Mouse (Mus musculus): ENCODE results near the gene Podnl1. TPM values are rescaled to one million over a fixed set of nuclear protein-coding genes. Genes with fewer than 3 reads are reported as not detected.

The Podnl1 gene
- total RNA-seq, 2 experiments from 2014 or later: not detected

GRCm38 (mm10) chr8:84127202-84127901 is 1.6 kb downstream of the Podnl1 start:
- no peak for DNase-seq

DNA sequence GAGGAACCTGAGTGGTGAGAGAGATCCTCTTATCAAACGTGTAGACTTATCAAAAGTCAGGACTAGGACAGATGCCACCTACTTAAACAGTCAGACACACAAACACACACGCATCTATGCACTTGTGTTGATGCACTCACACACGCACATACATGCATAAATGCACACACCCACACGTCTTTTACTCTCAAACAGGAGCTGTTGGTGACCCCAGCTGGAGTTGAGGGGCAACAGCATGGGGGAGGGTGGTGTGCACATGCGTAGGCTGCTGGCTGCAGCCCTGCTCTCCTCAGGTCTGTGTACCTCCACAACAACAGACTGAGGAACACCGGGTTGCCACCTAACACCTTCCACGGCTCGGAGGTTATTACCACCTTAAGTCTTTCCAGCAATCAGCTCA is 2.5 kb downstream of the Podnl1 start:
- DNase-seq: no peak

DNA sequence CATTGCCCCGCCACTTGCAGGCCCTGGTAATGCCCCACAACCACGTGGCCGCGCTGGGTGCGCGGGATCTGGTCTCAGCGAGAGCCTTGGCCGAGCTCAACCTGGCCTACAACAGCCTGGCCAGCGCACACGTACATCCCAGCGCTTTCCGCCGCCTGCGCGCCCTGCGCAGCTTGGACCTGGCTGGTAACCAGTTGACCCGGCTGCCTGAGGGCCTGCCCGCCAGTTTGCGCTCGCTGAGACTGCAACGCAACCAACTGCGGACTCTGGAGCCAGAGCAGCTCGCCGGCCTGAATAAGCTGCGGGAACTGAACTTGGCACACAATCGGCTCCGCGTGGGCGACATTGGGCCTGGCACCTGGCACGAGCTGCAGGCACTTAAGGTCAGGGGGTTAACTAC is 5.0 kb downstream of the Podnl1 start:
- DNase-seq: no peak

DNA sequence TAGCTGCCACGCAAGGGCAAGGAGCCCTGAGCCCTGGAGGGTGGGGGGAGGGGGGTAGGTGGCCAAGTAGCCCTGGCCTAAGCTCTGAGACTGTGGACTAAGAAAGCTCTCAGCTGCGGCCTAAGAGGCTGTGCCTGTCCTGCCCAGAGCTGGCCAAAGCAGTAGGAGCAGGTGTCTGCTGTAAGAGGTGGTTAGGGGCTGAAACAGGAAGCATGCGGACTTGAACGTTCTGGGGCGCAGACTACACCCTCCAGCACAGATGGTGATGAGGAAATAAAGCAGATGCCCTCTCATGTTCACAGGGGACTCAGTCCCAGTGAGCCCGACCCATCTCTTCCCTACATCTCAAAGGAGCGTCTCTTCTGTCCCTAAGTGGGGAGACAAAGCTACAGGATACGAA is 6.4 kb downstream of the Podnl1 start:
- no peak for DNase-seq

DNA sequence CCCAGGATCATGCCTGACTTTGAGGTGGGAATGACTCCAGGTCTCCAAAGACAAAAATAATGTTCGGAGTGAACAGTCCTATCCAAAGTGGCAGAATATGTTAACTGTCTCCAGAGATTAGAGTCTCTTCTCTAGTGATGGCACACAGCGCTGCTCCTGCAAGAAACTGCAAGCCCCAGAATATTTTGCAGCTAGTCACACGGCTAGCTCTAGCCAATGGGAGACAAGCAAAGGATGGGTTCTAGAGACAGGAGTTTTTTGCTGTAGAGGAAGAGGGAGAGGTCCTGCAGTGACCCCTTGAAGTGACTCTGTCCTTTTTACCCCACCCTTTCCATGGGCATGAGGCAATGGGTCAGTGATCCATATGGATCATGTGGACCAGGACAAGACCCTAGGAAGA is 12.1 kb downstream of the Podnl1 start:
- no peak for DNase-seq

GRCm38 (mm10) chr8:84140838-84141237 is 15.0 kb downstream of the Podnl1 start:
- no peak for DNase-seq

GRCm38 (mm10) chr8:84144636-84145245 is 19.0 kb downstream of the Podnl1 start:
- no peak for DNase-seq

- DNase-seq: no peak
Observed at GRCm38 (mm10) chr8:84147324-84147766, 21.6 kb downstream of the Podnl1 start.

DNA sequence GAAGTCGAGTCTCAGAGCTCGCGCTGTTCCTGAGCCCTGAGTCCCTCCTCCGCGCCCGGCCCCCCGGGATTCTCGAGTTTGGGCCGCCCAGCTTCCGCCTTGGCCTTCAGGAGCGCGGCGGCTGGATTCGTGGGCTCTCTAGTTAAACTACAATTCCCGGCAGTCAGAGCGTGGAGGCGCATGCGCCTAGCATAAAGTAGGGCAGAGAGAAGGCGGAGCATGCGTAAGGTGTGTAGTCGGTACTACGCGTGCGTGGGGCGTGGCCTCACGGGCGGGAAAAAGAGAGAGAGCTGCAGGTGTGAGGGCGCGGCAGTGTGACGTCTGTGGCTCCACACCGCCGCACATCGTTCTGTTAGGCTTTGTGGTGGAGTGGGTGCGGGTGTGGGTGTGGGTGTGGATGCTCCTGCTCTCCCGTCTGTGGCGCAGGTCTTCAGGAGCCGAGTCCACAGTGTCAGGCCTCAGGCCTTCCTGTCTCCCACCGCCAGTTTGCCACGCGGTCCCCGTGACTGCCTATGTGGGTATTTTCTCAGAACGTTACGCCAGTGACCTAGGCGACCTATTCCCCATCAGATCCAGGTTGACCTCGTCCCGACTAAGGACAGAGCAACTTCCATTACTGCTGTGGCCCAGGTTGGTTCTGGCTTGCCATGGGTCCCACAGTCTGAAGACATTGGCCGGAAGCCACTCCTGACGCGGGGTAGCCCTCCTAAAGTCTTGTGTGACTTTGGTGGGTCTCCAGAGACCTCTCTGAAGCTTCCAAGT is 22.2 kb downstream of the Podnl1 start, which contains the start of the genes Cc2d1a and 4930432K21Rik:
Gene Cc2d1a, minus strand, starts transcription at position 168 of the 762 bp plus-strand sequence.
Gene 4930432K21Rik, plus strand, starts transcription at position 257 of the 762 bp plus-strand sequence.
- peak; percentile 93 for DNase-seq

DNA sequence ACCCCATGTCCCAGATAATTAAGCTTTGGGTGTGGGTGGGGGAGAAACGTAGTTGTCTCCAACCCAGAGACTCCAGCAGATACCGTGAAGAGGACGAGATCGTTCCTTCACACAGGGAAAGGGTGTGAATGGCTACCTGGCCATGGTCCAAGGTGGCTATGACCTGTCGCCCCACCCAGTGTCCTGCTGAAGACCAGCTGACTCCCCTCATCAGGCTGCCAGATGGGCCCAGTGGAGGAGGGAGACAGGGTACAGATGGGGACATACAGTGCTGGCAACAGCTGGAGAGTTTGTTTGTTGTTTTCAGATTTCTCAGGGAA is 22.7 kb downstream of the Podnl1 start:
- DNase-seq: no peak

GRCm38 (mm10) chr8:84149181-84149580 is 23.4 kb downstream of the Podnl1 start:
- DNase-seq: no peak

DNA sequence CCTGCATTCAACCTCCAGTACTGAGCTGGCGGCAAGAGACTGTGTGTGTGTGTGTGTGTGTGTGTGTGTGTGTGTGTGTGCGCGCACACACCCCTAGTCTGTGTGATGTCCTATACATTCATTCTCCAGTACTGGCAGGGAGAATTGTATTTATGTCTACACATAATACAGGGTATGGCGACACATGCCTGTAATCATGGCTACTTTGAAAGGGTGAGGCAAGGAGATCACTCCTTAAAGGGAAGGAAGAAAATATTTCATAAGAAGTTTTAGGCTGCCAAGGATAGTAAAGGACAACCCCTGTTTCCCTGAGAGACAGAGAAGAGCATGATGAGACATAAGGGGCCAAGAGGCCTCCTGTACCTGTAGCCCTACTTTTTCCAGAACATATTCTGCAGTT is 31.8 kb downstream of the Podnl1 start:
- DNase-seq: no peak

GRCm38 (mm10) chr8:84167696-84168095 is 41.9 kb downstream of the Podnl1 start:
- DNase-seq: no peak

DNA sequence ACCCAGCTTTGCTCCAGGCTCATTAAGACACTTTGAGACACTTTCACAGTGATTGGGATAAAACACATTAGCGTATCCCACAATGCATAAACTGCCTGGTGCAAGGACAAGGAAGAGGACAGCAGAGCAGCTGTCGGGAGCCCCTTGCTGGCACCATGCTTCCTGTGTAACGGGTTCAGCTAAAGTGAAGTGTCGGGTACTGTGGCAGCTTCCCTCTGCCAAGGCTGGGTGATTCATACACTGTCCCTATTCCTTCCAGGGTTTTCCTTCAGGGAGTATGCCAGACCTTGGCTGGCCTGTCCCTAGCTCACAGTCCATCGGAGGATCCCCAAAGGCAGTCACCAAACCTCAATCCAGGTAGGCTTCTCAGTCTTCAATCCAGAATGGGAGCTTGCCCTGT is 44.3 kb downstream of the Podnl1 start:
- no peak for DNase-seq

- no peak for DNase-seq
Observed at GRCm38 (mm10) chr8:84173861-84174260, 48.1 kb downstream of the Podnl1 start.

- no peak for DNase-seq
Observed at GRCm38 (mm10) chr8:84176560-84176959, 50.8 kb downstream of the Podnl1 start.

GRCm38 (mm10) chr8:84177405-84177804 is 51.6 kb downstream of the Podnl1 start:
- DNase-seq: no peak

DNA sequence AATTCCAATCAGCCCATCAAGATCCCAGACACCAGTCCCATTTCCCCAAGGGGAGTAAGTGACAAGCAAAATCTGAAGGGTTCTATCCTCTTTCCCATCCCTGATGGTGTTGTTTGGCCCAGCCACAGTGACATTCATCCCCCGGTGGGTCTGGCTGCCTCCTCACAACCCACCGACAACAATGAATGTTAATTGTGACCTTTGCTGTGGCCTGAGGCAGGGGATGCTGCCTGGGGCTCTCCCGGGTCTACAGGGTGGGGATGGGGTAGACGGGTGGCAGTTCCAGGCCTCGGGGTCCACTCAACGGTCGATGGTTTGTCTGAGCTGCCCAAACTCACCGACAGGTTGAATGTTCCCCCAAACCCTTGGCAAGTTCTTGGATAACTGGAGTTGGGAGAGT is 52.8 kb downstream of the Podnl1 start:
- no peak for DNase-seq

GRCm38 (mm10) chr8:84179946-84180345 is 54.2 kb downstream of the Podnl1 start:
- DNase-seq: no peak

DNA sequence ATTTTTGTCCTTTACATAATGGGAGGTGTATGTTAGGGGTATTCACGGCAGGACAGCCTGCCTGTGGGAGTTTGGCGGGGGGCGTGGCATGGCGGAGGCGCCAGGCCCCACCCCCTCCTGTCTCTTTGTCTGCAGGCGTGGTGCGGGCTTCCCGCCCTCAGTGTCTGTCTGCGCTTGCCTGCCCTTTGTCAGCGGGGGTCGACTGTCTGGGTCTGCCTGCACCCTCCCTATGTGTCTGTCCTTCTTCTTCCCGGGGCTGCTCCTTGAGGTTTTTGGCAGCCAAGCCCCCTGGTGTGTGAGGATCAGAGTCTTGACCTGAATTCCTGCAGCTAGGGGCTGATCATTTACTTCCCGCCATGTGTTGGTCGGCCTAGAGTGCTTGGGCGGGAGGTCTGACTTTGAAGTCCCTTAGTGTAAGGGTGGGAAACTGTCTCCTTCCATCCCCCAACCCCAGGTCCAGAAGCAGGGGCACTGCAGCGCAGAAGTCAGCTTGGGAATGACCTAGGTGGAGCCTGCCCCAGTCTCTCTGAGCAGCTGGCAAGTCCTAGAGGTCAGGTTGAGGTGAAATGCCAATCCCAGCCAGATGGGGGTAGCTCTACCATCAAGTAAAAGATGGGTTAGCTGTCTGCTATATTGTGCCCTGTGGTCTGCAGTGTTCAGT is 54.9 kb downstream of the Podnl1 start:
- DNase-seq: no peak
